Mouse (Mus musculus): Measurements from ENCODE around the gene Dram1. TPM values are rescaled to one million over a fixed set of nuclear protein-coding genes. Genes with fewer than 3 reads are reported as not detected.

Dram1 gene
- polyA plus RNA-seq, 1 experiment from 2014 or later = 128 TPM

DNA sequence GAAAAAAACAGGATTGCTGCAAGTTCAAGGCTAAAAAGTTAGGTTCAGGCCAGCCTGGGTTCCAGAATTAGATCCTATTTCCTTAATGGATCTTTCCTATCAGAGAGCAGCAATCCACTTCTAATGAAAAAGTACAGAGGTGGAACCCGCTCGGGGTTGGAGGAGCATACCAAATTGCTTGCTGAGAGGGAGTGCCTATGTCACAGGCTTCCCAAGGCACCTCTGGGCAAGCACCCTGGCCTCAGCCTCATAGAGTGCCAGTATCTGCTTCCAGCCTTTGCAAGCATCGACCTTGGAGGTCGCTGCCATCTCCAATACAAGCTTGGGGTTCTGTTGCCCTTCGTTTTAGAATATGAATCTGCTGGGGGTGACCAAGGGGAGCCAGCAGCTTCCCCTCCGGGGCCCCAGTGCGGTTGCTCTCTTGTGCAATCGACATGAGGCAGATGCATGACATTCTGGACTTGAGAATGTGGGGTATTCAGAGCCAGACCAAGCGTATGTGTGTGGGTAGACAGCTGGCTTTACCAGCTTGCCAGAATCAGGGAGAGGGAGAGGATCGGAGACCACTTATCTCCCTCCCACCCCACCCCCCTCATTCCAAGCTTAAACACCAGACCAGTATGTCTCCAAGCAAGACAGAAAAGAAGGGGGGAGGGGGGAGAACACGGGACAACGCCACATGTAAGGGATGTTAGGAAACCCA, 58.0 kb downstream of the Dram1 start:
- H3K27ac ChIP-seq (ENCODE audit: low read length) = peak overlapping the region; percentile 55
- no peaks in the 10 kb centered on the region for H3K9me3 ChIP-seq (ENCODE audit: control insufficient read depth, low read length)
- no peaks in the 10 kb centered on the region for H3K27me3 ChIP-seq (ENCODE audit: control insufficient read depth, insufficient read depth, low read depth, low read length)
- H3K4me2 ChIP-seq (ENCODE audit: low read depth, low read length) = peak overlapping the region; percentile 6; the same call in 1 of the 2 replicates
- no peak overlapping the region for H3K4me3 ChIP-seq (ENCODE audit: low read length)
- H3K36me3 ChIP-seq (ENCODE audit: control insufficient read depth, insufficient read depth, low read length) = peaks cover 3% of the 10 kb centered on the region; the same call in 1 of the 2 replicates
- peak; percentile 92 for ATAC-seq (ENCODE audit: low read depth)
- 41% methylated on average over 12 of the region's 12 CpGs for WGBS
- peaks cover 4% of the 10 kb centered on the region for H3K4me1 ChIP-seq (replicated peaks; ENCODE audit: control insufficient read depth, insufficient read depth, low read length)
- H3K9ac ChIP-seq (ENCODE audit: low read length) = 0 out of 2 replicates have a peak overlapping the region, but pooled peaks have one; percentile 13

GRCm38 (mm10) chr10:88318179-88318578, 60.7 kb downstream of the Dram1 start:
- Histone ChIP-seq H3K9me3 (ENCODE audit: control insufficient read depth, low read length) (no peaks in the 10 kb centered on the region), H3K27me3 (ENCODE audit: control insufficient read depth, insufficient read depth, low read depth, low read length) (no peaks in the 10 kb centered on the region), H3K36me3 (ENCODE audit: control insufficient read depth, insufficient read depth, low read length) (peaks cover 3% of the 10 kb centered on the region; the same call in 1 of the 2 replicates), H3K4me1 (replicated peaks; ENCODE audit: control insufficient read depth, insufficient read depth, low read length) (peaks cover 4% of the 10 kb centered on the region), H3K4me3 (ENCODE audit: low read length) (no peak overlapping the region), H3K4me2 (ENCODE audit: low read depth, low read length) (no peak overlapping the region), H3K9ac (ENCODE audit: low read length) (no peak overlapping the region), H3K27ac (ENCODE audit: low read length) (no peak overlapping the region)
- 78% methylated on average over 4 of the region's 4 CpGs for WGBS
- ATAC-seq (ENCODE audit: low read depth) = no peak

DNA sequence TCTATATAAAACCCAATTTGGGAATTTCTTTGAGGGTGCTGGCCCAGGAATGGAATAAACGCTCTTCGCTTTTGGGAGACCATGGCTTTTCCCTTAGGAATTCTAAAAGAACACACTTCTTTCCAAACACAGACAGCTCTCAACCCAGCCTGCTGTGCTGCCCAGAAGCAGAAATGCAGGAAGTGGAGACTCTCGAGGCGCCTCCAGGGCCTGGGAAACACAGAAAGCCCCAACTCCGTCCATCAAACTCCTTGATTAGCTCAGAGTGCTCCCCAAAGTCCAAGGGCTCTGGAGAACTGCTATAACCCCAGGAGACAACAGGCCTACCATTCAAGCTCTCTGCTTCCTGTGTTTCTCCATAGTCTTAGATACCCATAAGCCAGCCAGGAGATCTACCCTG, 61.7 kb downstream of the Dram1 start:
- no peaks in the 10 kb centered on the region for H3K9me3 ChIP-seq (ENCODE audit: control insufficient read depth, low read length)
- peaks cover 4% of the 10 kb centered on the region for H3K4me1 ChIP-seq (replicated peaks; ENCODE audit: control insufficient read depth, insufficient read depth, low read length)
- H3K9ac ChIP-seq (ENCODE audit: low read length) = no peak overlapping the region
- H3K27ac ChIP-seq (ENCODE audit: low read length) = no peak overlapping the region
- no peak overlapping the region for H3K4me2 ChIP-seq (ENCODE audit: low read depth, low read length)
- WGBS = 76% methylated on average over 5 of the region's 5 CpGs
- no peak overlapping the region for H3K4me3 ChIP-seq (ENCODE audit: low read length)
- ATAC-seq (ENCODE audit: low read depth) = no peak
- H3K36me3 ChIP-seq (ENCODE audit: control insufficient read depth, insufficient read depth, low read length) = peaks cover under 1% of the 10 kb centered on the region; the same call in 1 of the 2 replicates
- H3K27me3 ChIP-seq (ENCODE audit: control insufficient read depth, insufficient read depth, low read depth, low read length) = no peaks in the 10 kb centered on the region

DNA sequence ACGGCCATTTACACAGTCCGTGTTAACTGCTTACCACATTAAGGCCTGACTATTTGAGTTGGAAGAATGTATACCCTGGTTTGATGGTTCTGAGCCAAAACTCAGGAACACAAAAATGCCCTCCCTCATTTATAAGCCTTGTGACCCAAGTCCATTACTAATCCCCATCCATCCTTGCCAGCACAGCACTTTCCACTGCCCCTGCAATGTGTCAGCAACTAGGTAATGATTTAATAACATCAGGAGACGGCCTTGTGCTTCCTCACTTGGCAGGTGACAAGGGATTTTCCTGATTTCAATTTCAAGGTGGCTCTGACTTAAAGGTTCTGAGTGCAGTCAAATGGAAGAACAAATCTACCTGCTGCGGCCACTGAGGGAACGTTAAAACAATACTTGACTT, 64.0 kb downstream of the Dram1 start:
- ATAC-seq (ENCODE audit: low read depth) = no peak
- 84% methylated on average over 5 of the region's 5 CpGs for WGBS
- no peaks in the 10 kb centered on the region for H3K9me3 ChIP-seq (ENCODE audit: control insufficient read depth, low read length)
- no peaks in the 10 kb centered on the region for H3K27me3 ChIP-seq (ENCODE audit: control insufficient read depth, insufficient read depth, low read depth, low read length)
- no peaks in the 10 kb centered on the region for H3K36me3 ChIP-seq (ENCODE audit: control insufficient read depth, insufficient read depth, low read length)
- H3K4me2 ChIP-seq (ENCODE audit: low read depth, low read length) = no peak overlapping the region
- H3K27ac ChIP-seq (ENCODE audit: low read length) = no peak overlapping the region
- H3K4me3 ChIP-seq (ENCODE audit: low read length) = no peak overlapping the region
- no peak overlapping the region for H3K9ac ChIP-seq (ENCODE audit: low read length)
- H3K4me1 ChIP-seq (replicated peaks; ENCODE audit: control insufficient read depth, insufficient read depth, low read length) = no peaks in the 10 kb centered on the region

DNA sequence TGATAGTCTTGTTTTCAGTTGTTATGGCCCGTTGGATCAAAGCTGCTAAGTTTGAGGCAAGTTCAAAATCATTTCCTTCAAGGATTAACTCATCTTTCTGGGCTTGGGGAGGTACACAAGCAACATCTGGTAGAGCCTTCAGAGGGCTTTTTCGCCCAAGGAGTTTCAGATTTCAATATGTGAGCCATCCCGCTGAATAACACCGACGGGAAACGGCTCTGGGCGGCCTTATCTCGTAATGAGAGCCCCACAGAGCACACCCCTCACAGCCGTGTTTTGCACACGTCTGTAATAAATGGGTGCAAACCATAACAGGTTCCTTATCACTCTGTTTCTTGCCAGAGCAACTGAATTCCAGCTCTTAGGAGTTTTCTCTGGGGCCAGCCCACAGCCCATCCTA, 69.0 kb downstream of the Dram1 start:
- H3K36me3 ChIP-seq (ENCODE audit: control insufficient read depth, insufficient read depth, low read length) = no peaks in the 10 kb centered on the region
- no peaks in the 10 kb centered on the region for H3K9me3 ChIP-seq (ENCODE audit: control insufficient read depth, low read length)
- no peak for ATAC-seq (ENCODE audit: low read depth)
- H3K4me3 ChIP-seq (ENCODE audit: low read length) = no peak overlapping the region
- no peak overlapping the region for H3K27ac ChIP-seq (ENCODE audit: low read length)
- H3K4me1 ChIP-seq (replicated peaks; ENCODE audit: control insufficient read depth, insufficient read depth, low read length) = no peaks in the 10 kb centered on the region
- H3K9ac ChIP-seq (ENCODE audit: low read length) = no peak overlapping the region
- H3K4me2 ChIP-seq (ENCODE audit: low read depth, low read length) = no peak overlapping the region
- 55% methylated on average over 10 of the region's 10 CpGs for WGBS
- no peaks in the 10 kb centered on the region for H3K27me3 ChIP-seq (ENCODE audit: control insufficient read depth, insufficient read depth, low read depth, low read length)

DNA sequence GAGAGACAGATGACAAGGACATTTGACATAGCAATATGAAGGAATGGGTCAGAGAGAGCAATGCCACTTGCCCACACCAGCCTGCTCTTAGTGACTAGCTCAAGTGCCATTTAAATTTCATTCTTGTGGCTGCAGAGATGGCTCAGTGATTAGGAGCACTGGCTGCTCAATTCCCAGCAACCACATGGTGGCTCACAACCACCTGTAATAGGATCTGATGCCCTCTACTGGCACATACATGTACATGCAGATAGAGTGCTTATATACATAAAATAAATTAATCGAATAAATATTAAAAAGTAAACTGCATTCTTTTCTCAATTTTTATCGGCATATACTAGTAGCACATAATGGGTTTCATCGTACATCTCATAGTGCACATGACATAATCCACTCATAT, 72.6 kb downstream of the Dram1 start:
- Histone ChIP-seq H3K27ac (ENCODE audit: low read length) (no peak overlapping the region), H3K4me2 (ENCODE audit: low read depth, low read length) (no peak overlapping the region), H3K27me3 (ENCODE audit: control insufficient read depth, insufficient read depth, low read depth, low read length) (no peaks in the 10 kb centered on the region), H3K9me3 (ENCODE audit: control insufficient read depth, low read length) (no peaks in the 10 kb centered on the region), H3K36me3 (ENCODE audit: control insufficient read depth, insufficient read depth, low read length) (no peaks in the 10 kb centered on the region), H3K9ac (ENCODE audit: low read length) (no peak overlapping the region), H3K4me1 (replicated peaks; ENCODE audit: control insufficient read depth, insufficient read depth, low read length) (peaks cover 13% of the 10 kb centered on the region), H3K4me3 (ENCODE audit: low read length) (no peak overlapping the region)
- 94% methylated on average over 3 of the region's 3 CpGs for WGBS
- no peak for ATAC-seq (ENCODE audit: low read depth)

GRCm38 (mm10) chr10:88304302-88304701, 74.6 kb downstream of the Dram1 start:
- peak; percentile 75 for ATAC-seq (ENCODE audit: low read depth)
- Histone ChIP-seq H3K36me3 (ENCODE audit: control insufficient read depth, insufficient read depth, low read length) (no peaks in the 10 kb centered on the region), H3K27me3 (ENCODE audit: control insufficient read depth, insufficient read depth, low read depth, low read length) (no peaks in the 10 kb centered on the region), H3K4me1 (replicated peaks; ENCODE audit: control insufficient read depth, insufficient read depth, low read length) (peaks cover 13% of the 10 kb centered on the region), H3K9me3 (ENCODE audit: control insufficient read depth, low read length) (no peaks in the 10 kb centered on the region), H3K4me2 (ENCODE audit: low read depth, low read length) (no peak overlapping the region), H3K4me3 (ENCODE audit: low read length) (no peak overlapping the region), H3K27ac (ENCODE audit: low read length) (no peak overlapping the region), H3K9ac (ENCODE audit: low read length) (no peak overlapping the region)
- WGBS = 5% methylated on average over 4 of the region's 4 CpGs

GRCm38 (mm10) chr10:88303079-88303478, 75.8 kb downstream of the Dram1 start:
- no peaks in the 10 kb centered on the region for H3K27me3 ChIP-seq (ENCODE audit: control insufficient read depth, insufficient read depth, low read depth, low read length)
- H3K4me2 ChIP-seq (ENCODE audit: low read depth, low read length) = no peak overlapping the region
- H3K4me1 ChIP-seq (replicated peaks; ENCODE audit: control insufficient read depth, insufficient read depth, low read length) = peaks cover 13% of the 10 kb centered on the region
- H3K9ac ChIP-seq (ENCODE audit: low read length) = no peak overlapping the region
- H3K4me3 ChIP-seq (ENCODE audit: low read length) = no peak overlapping the region
- H3K9me3 ChIP-seq (ENCODE audit: control insufficient read depth, low read length) = no peaks in the 10 kb centered on the region
- no peaks in the 10 kb centered on the region for H3K36me3 ChIP-seq (ENCODE audit: control insufficient read depth, insufficient read depth, low read length)
- peak; percentile 79 for ATAC-seq (ENCODE audit: low read depth)
- WGBS = 47% methylated on average over 11 of the region's 11 CpGs
- peak overlapping the region; percentile 74 for H3K27ac ChIP-seq (ENCODE audit: low read length)

GRCm38 (mm10) chr10:88301802-88302470, 76.9 kb downstream of the Dram1 start:
- Histone ChIP-seq H3K9ac (ENCODE audit: low read length) (no peak overlapping the region), H3K9me3 (ENCODE audit: control insufficient read depth, low read length) (no peaks in the 10 kb centered on the region), H3K36me3 (ENCODE audit: control insufficient read depth, insufficient read depth, low read length) (no peaks in the 10 kb centered on the region), H3K4me2 (ENCODE audit: low read depth, low read length) (no peak overlapping the region), H3K27ac (ENCODE audit: low read length) (peak overlapping the region; percentile 74), H3K27me3 (ENCODE audit: control insufficient read depth, insufficient read depth, low read depth, low read length) (no peaks in the 10 kb centered on the region), H3K4me1 (replicated peaks; ENCODE audit: control insufficient read depth, insufficient read depth, low read length) (peaks cover 15% of the 10 kb centered on the region), H3K4me3 (ENCODE audit: low read length) (no peak overlapping the region)
- ATAC-seq (ENCODE audit: low read depth) = no peak
- 50% methylated on average over 6 of the region's 6 CpGs for WGBS
